Mouse (Mus musculus) neural tube, embryonic 15.5 days (tissue): ENCODE measurements around the gene Spp2. TPM values are rescaled to one million over a fixed set of nuclear protein-coding genes. Genes with fewer than 3 reads are reported as not detected.

Experiments
- ATAC-seq: fragments of 200-750 bp; cut with Nextera tagmentation; 2 replicates; pipeline ENCODE4 v1.8.0; 2017; ENCODE audit warnings: mild to moderate bottlenecking, moderate TSS enrichment, moderate library complexity; ENCODE audit not compliant: low FRiP score
- H3K27ac ChIP-seq: fragments of 300-500 bp; sonication (generic); replicated peaks from 2 replicates; pipeline ENCODE4 v1.5.1; 2015; ENCODE audit warnings: mild to moderate bottlenecking, inconsistent platforms
- H3K27me3 ChIP-seq: fragments of 300-500 bp; sonication (generic); replicated peaks from 2 replicates; pipeline ENCODE4 v1.6.1; 2015; ENCODE audit warnings: inconsistent platforms
- H3K36me3 ChIP-seq: fragments of 300-500 bp; sonication (generic); 2 replicates; pipeline ENCODE4 v1.6.1; 2015; ENCODE audit warnings: inconsistent platforms
- H3K4me1 ChIP-seq: fragments of 300-500 bp; sonication (generic); 2 replicates; pipeline ENCODE4 v1.6.1; 2015; ENCODE audit warnings: inconsistent platforms
- H3K4me2 ChIP-seq: fragments of 300-500 bp; sonication (generic); 2 replicates; pipeline ENCODE4 v1.6.1; 2015; ENCODE audit warnings: inconsistent platforms, mild to moderate bottlenecking, moderate library complexity
- H3K4me3 ChIP-seq: fragments of 300-500 bp; sonication (generic); replicated peaks from 2 replicates; pipeline ENCODE4 v1.5.1; 2015; ENCODE audit warnings: mild to moderate bottlenecking, inconsistent platforms
- H3K9ac ChIP-seq: fragments of 300-500 bp; sonication (generic); replicated peaks from 2 replicates; pipeline ENCODE4 v1.6.1; 2015; ENCODE audit warnings: mild to moderate bottlenecking, inconsistent platforms
- H3K9me3 ChIP-seq: fragments of 300-500 bp; sonication (generic); replicated peaks from 2 replicates; pipeline ENCODE4 v1.6.1; 2016; ENCODE audit warnings: inconsistent platforms
- WGBS: fragments of 180-500 bp; shearing (Covaris S2); methylation state at CpG from one replicate; pipeline ENCODE4 v1.1.7; 2015; ENCODE audit warnings: mixed read lengths; 5-methylcytosine and 5-hydroxymethylcytosine counted together
- polyA plus RNA-seq: library from polyadenylated mRNA; unstranded; fragments of >200 nt; fragmentation: Nextera tagmentation; extraction: Ambion mirVana; gene quantifications from 2 replicates; pipeline ENCODE4 v1.2.1, GENCODE M21; 2015

Gene Spp2
- polyA plus RNA-seq, 1 experiment from 2014 or later, result not detected

DNA sequence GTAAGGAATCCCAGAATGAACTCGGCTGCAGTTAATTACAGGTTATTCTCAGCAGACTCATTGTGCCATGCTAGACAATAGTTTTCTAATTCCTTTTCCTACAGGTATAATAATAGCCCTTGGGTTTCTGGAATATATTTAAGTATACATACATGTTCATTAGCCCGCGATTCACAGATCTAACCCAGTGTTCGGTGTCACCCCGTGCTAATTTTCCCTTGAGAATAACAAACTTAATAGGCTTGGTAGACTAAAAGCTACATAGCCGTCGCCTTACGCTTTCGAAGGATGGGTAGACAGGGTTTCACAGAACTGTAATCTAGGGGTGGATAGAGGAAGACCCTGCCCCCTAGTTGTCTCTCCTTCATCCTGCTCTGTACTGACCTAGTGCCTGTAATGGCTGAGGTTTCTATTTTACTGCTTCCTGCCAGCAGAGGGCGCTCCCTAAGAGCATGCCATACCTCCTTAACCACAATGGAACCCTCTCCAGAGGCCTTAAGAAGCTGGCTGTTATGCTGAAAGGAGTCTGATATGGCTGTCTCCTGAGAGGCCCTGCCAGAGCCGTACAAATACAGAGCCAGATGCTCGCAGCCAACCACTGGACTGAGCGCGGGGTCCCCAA lies 49.8 kb downstream of the Spp2 start:
- 0 out of 2 replicates have a peak overlapping the region, but pooled peaks have one; percentile 33 for H3K27ac ChIP-seq
- no peaks in the 10 kb centered on the region for H3K27me3 ChIP-seq
- peaks cover 12% of the 10 kb centered on the region; the same call in 1 of the 2 replicates for H3K4me1 ChIP-seq
- no peak overlapping the region for H3K4me3 ChIP-seq
- peak; percentile 83; the same call in 1 of the 2 replicates for ATAC-seq
- 44% methylated on average over 14 of the region's 14 CpGs for WGBS
- no peak overlapping the region for H3K4me2 ChIP-seq
- no peak overlapping the region for H3K9ac ChIP-seq
- H3K36me3 ChIP-seq, result no peaks in the 10 kb centered on the region
- no peaks in the 10 kb centered on the region for H3K9me3 ChIP-seq

DNA sequence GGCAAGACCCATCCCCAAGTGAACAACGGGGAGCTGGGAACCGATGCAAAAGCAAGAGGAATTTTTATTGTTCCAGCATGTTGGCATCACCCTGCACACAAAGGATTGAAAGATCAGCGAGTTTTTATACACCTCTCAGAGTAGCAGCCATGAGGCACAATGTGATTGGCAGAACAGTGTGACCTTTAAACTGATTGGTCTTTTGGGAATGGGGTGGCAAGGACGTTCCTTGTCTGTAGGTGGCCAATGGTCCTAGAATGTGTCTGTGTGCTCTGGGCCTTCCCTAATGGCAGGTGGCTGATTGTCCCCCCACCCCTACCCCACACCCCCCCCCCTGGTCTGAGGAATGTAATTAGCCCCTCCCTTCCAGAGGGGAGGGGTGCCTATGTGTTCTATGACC lies 52.4 kb downstream of the Spp2 start:
- Histone ChIP-seq H3K4me3 (no peak overlapping the region), H3K27ac (no peak overlapping the region), H3K36me3 (no peaks in the 10 kb centered on the region), H3K27me3 (no peaks in the 10 kb centered on the region), H3K9ac (no peak overlapping the region), H3K4me1 (peaks cover 12% of the 10 kb centered on the region; the same call in 1 of the 2 replicates), H3K4me2 (no peak overlapping the region), H3K9me3 (no peaks in the 10 kb centered on the region)
- WGBS, result 87% methylated on average over 4 of the region's 4 CpGs
- no peak for ATAC-seq

GRCm38 (mm10) chr1:88459655-88460054 lies 52.9 kb downstream of the Spp2 start:
- H3K4me2 ChIP-seq, result no peak overlapping the region
- H3K27me3 ChIP-seq, result no peaks in the 10 kb centered on the region
- no peak overlapping the region for H3K4me3 ChIP-seq
- no peak overlapping the region for H3K9ac ChIP-seq
- no peaks in the 10 kb centered on the region for H3K36me3 ChIP-seq
- no peak for ATAC-seq
- no peak overlapping the region for H3K27ac ChIP-seq
- WGBS, result 83% methylated on average over 5 of the region's 5 CpGs
- H3K9me3 ChIP-seq, result no peaks in the 10 kb centered on the region
- peaks cover 12% of the 10 kb centered on the region; the same call in 1 of the 2 replicates for H3K4me1 ChIP-seq

GRCm38 (mm10) chr1:88461096-88461495 lies 54.3 kb downstream of the Spp2 start:
- Histone ChIP-seq H3K9ac (no peak overlapping the region), H3K27ac (no peak overlapping the region), H3K9me3 (no peaks in the 10 kb centered on the region), H3K4me2 (no peak overlapping the region), H3K27me3 (no peaks in the 10 kb centered on the region), H3K4me1 (0 out of 2 replicates have a peak, but pooled peaks cover 6% of the 10 kb centered on the region), H3K4me3 (no peak overlapping the region), H3K36me3 (no peaks in the 10 kb centered on the region)
- no peak for ATAC-seq
- WGBS, result 3% methylated on average over 1 of the region's 1 CpGs

DNA sequence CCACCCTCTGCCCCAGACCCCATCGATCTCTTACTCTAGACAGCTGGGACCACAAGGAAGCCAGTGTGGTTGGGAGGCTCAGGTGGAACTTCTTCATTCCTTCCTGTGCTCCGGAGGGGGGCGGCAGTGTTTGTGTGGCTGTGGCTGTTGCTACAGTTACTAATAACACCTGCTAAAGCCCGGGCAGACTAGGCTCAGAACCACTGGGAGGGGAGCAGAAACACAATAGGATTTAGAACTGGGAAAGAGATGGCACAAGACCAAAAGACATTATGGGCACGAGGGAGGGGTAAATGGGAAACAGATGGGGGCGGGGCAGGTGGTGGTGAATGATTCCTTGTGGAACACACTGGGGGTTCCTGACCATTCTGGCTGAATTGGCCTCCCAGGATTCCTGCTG lies 55.7 kb downstream of the Spp2 start:
- Histone ChIP-seq H3K27me3 (no peaks in the 10 kb centered on the region), H3K9me3 (no peaks in the 10 kb centered on the region), H3K27ac (no peak overlapping the region), H3K9ac (no peak overlapping the region), H3K4me2 (no peak overlapping the region), H3K4me1 (no peaks in the 10 kb centered on the region), H3K4me3 (no peak overlapping the region), H3K36me3 (no peaks in the 10 kb centered on the region)
- WGBS, result 36% methylated on average over 6 of the region's 6 CpGs
- no peak for ATAC-seq

DNA sequence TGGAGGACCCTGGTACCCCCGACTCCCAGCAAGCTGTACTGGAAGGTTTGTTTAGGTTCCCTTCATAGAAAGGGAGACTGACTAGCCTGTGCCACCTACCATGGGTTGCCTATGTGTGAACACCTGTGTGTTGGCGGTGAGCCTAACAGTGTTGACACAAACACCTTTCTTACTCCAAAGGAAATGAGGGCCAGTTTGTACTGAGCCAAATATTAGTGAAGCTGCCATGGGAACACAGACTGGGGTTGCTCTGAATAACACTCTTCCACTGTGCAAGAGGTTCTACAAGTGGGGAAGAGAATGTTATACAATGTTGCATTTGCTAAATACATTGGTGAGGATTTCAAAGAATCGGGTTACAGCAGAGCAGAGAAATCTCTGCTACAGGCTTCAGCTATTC lies 56.5 kb downstream of the Spp2 start:
- Histone ChIP-seq H3K4me1 (no peaks in the 10 kb centered on the region), H3K9me3 (no peaks in the 10 kb centered on the region), H3K9ac (no peak overlapping the region), H3K36me3 (no peaks in the 10 kb centered on the region), H3K27ac (no peak overlapping the region), H3K27me3 (no peaks in the 10 kb centered on the region), H3K4me2 (no peak overlapping the region), H3K4me3 (no peak overlapping the region)
- ATAC-seq, result no peak
- 93% methylated on average over 3 of the region's 3 CpGs for WGBS

DNA sequence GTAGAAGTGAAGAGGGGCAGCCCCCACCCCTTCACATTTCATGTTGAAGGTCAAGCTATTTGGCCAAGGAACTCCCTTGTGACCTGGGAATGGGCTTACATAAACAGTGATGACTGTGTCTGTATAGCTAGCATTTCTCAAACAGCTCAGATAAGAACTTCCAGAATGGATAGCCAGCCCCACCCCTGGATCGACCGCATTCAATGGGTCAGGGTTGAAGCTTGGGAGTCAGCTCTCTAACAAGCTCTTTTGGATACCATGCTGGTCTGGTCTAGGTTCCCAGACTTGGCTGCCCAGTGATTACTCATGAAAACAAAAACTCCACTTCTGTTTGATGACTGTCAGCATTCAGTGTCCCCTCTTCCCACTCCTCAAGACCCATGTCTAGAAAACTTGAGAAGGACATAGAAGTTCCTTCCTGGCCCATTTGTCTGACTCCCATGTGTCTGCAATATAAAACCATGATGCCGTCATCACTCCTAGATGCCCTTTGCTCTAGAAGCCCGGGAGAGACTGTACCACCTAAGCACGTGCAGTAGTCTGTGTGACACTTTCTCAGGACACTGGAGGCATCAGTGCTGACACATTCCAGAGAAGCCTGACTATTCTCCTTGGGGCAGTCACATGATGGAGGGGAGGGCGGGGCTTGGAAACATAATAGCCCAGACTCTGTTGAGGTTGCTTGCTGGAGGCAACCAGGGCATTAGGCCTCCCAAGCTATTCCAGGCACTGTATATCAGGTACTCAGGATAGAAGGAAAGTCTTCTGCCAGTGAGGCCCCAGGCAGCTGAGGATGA lies 57.5 kb downstream of the Spp2 start:
- Histone ChIP-seq H3K27ac (no peak overlapping the region), H3K9me3 (no peaks in the 10 kb centered on the region), H3K4me2 (no peak overlapping the region), H3K4me1 (no peaks in the 10 kb centered on the region), H3K27me3 (no peaks in the 10 kb centered on the region), H3K9ac (no peak overlapping the region), H3K36me3 (no peaks in the 10 kb centered on the region), H3K4me3 (no peak overlapping the region)
- ATAC-seq, result no peak
- 86% methylated on average over 6 of the region's 6 CpGs for WGBS

GRCm38 (mm10) chr1:88465722-88466121 lies 59.0 kb downstream of the Spp2 start:
- ATAC-seq, result no peak
- no peak overlapping the region for H3K9ac ChIP-seq
- H3K27me3 ChIP-seq, result no peaks in the 10 kb centered on the region
- no peaks in the 10 kb centered on the region for H3K9me3 ChIP-seq
- H3K36me3 ChIP-seq, result no peaks in the 10 kb centered on the region
- no peaks in the 10 kb centered on the region for H3K4me1 ChIP-seq
- H3K27ac ChIP-seq, result no peak overlapping the region
- no peak overlapping the region for H3K4me2 ChIP-seq
- 81% methylated on average over 4 of the region's 4 CpGs for WGBS
- no peak overlapping the region for H3K4me3 ChIP-seq

GRCm38 (mm10) chr1:88466325-88467064 lies 59.7 kb downstream of the Spp2 start:
- Histone ChIP-seq H3K4me2 (no peak overlapping the region), H3K9me3 (no peaks in the 10 kb centered on the region), H3K36me3 (no peaks in the 10 kb centered on the region), H3K27ac (no peak overlapping the region), H3K27me3 (no peaks in the 10 kb centered on the region), H3K4me3 (no peak overlapping the region), H3K4me1 (no peaks in the 10 kb centered on the region), H3K9ac (no peak overlapping the region)
- no peak for ATAC-seq
- WGBS, result 72% methylated on average over 8 of the region's 8 CpGs

GRCm38 (mm10) chr1:88467866-88468265 lies 61.1 kb downstream of the Spp2 start:
- 79% methylated on average over 5 of the region's 5 CpGs for WGBS
- H3K4me2 ChIP-seq, result no peak overlapping the region
- H3K4me1 ChIP-seq, result no peaks in the 10 kb centered on the region

DNA sequence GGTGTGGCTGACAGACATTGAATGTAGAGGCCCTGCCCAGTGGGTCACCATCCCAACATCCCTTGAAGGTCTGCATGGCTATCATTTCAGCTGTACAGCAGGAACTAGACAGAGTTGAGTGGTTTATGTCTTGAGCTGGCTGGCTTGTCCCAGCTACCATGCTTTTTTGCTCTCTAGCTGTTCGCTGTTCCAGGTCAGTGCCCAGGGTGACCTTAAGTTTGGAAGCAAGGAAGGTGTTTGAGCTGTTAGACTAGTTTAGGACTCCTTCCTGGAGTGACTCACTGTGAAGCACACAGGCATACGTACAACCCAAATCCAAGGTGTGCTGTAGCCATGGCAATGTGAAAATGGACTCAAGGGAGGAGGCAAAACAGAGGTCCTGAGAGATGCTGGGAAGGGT lies 61.6 kb downstream of the Spp2 start:
- 93% methylated on average over 2 of the region's 2 CpGs for WGBS
- H3K9ac ChIP-seq, result no peak overlapping the region
- no peak for ATAC-seq
- no peaks in the 10 kb centered on the region for H3K27me3 ChIP-seq
- no peak overlapping the region for H3K4me3 ChIP-seq
- no peaks in the 10 kb centered on the region for H3K9me3 ChIP-seq
- no peak overlapping the region for H3K4me2 ChIP-seq
- no peak overlapping the region for H3K27ac ChIP-seq
- no peaks in the 10 kb centered on the region for H3K4me1 ChIP-seq
- no peaks in the 10 kb centered on the region for H3K36me3 ChIP-seq

More at GRCm38 (mm10) chr1:88467866-88468265, 61.1 kb downstream of the Spp2 start:
- Histone ChIP-seq H3K4me3 (no peak overlapping the region), H3K36me3 (no peaks in the 10 kb centered on the region), H3K27ac (no peak overlapping the region), H3K9me3 (no peaks in the 10 kb centered on the region), H3K9ac (no peak overlapping the region), H3K27me3 (no peaks in the 10 kb centered on the region)
- ATAC-seq, result no peak
